Comparison of ENCODE assay signal across 8 mouse cellular contexts in genomic region chr11:121475699-121476415, GRCm38 (mm10). TPM values are rescaled to one million over a fixed set of nuclear protein-coding genes. Genes with fewer than 3 reads are reported as not detected.
A peak's percentile ranks its signal among the peaks of the same experiment; 100 is the strongest.
DNase-seq lines count a peak whose midpoint lies in the region; ATAC-seq and TF ChIP-seq lines count a peak whose summit lies in the region.
"Had no signal": no experiment of that assay in that cellular context is flagged by ENCODE, and none has a peak within 500 bp of the region (broad histone marks: within the 10 kb centered on the region; RNA-seq: fewer than 3 reads in every experiment).

No protein-coding gene starts in this region.

- no peaks in the 10 kb centered on the region for H3K4me1 ChIP-seq in embryonic fibroblast, embryonic 13.5 days (ENCODE audit: control insufficient read depth, insufficient read depth, low read length)
- no peaks in the 10 kb centered on the region for H3K4me1 ChIP-seq in hindbrain, embryonic 14.5 days (replicated peaks; ENCODE audit: control insufficient read depth, insufficient read depth, low read length)
- H3K4me1 ChIP-seq in megakaryocyte, embryonic 14.5 days: peaks cover 54% of the 10 kb centered on the region
- H3K4me1 ChIP-seq: neural tube, embryonic 13.5 days had no signal

- H3K9me3 ChIP-seq in hindbrain, embryonic 14.5 days (ENCODE audit: control insufficient read depth, low read length): no peaks in the 10 kb centered on the region
- no peaks in the 10 kb centered on the region for H3K9me3 ChIP-seq in megakaryocyte, embryonic 14.5 days
- H3K9me3 ChIP-seq: neural tube, embryonic 13.5 days had no signal

- no peak overlapping the region for H3K4me3 ChIP-seq in embryonic fibroblast, embryonic 13.5 days (ENCODE audit: insufficient read depth, low read length)
- H3K4me3 ChIP-seq in hindbrain, embryonic 14.5 days (replicated peaks; ENCODE audit: low read length): no peak overlapping the region
- H3K4me3 ChIP-seq in megakaryocyte, embryonic 14.5 days (replicated peaks): peak overlapping the region; percentile 59
- H3K4me3 ChIP-seq: neural tube, embryonic 13.5 days had no signal

- peak; percentile 33 for DNase-seq in MEL-GATA-1-ER (ENCODE audit: extremely low read depth, low read depth)
- DNase-seq in adrenal gland, postnatal 36 days: peak; percentile 81 to 89
- peak; percentile 85 for DNase-seq in hindbrain, embryonic 14.5 days (ENCODE audit: low spot score)
- DNase-seq in layer of hippocampus, postnatal 25 days (ENCODE audit: extremely low spot score in 1 of 2, low spot score in 1 of 2): peak; percentile 58 to 79
- DNase-seq in spleen, adult 18-20 months: peak; percentile 20 to 66

- H3K9ac ChIP-seq in hindbrain, embryonic 14.5 days: no peak overlapping the region
- H3K9ac ChIP-seq: neural tube, embryonic 13.5 days had no signal

- TF ChIP-seq POLR2A in embryonic fibroblast, embryonic 13.5 days (IDR thresholded peaks at IDR 0.05; ENCODE audit: low read depth, low read length): no peak

- no peaks in the 10 kb centered on the region for H3K27me3 ChIP-seq in hindbrain, embryonic 14.5 days (ENCODE audit: control insufficient read depth, insufficient read depth, low read length)
- no peaks in the 10 kb centered on the region for H3K27me3 ChIP-seq in megakaryocyte, embryonic 14.5 days (replicated peaks)
- H3K27me3 ChIP-seq: neural tube, embryonic 13.5 days had no signal

- no peak overlapping the region for H3K4me2 ChIP-seq in hindbrain, embryonic 14.5 days (replicated peaks)
- H3K4me2 ChIP-seq: neural tube, embryonic 13.5 days had no signal

- no peak for ATAC-seq in hindbrain, embryonic 14.5 days (ENCODE audit: low FRiP score)

- WGBS in hindbrain, embryonic 14.5 days: 37% methylated on average over 9 of the region's 9 CpGs

- peak; percentile 67 for TF ChIP-seq CTCF in embryonic fibroblast, embryonic 13.5 days (IDR thresholded peaks at IDR 0.05; ENCODE audit: borderline replicate concordance, insufficient read depth, low read length)

- peaks cover 59% of the 10 kb centered on the region for H3K36me3 ChIP-seq in hindbrain, embryonic 14.5 days (replicated peaks; ENCODE audit: control insufficient read depth, insufficient read depth)
- H3K36me3 ChIP-seq in megakaryocyte, embryonic 14.5 days (replicated peaks; ENCODE audit: low read length): peaks cover 78% of the 10 kb centered on the region

- H3K27ac ChIP-seq in embryonic fibroblast, embryonic 13.5 days (ENCODE audit: insufficient read depth, low read length): no peak overlapping the region
- H3K27ac ChIP-seq in hindbrain, embryonic 14.5 days: no peak overlapping the region
- H3K27ac ChIP-seq: neural tube, embryonic 13.5 days had no signal

RNA-seq across cellular contexts. Expression of gene Tbcd, which starts 24.1 kb away (rescaled TPM):
- 10 to 100 TPM; 31.5 to 39.4 TPM for total RNA-seq in adrenal gland, postnatal 36 days (2021)
- 41.0 and 43.2 TPM in 2 replicates for polyA plus RNA-seq in embryonic fibroblast, embryonic 13.5 days (2011; ENCODE audit: insufficient read length, low read depth, missing spikeins)
- polyA plus RNA-seq in hindbrain, embryonic 14.5 days (2014; fragmentation: Nextera tagmentation; extraction: Ambion mirVana): 55.7 and 57.7 TPM in 2 replicates
- total RNA-seq in layer of hippocampus, postnatal 25 days (2021): 10 to 100 TPM; 41.7 to 46.2 TPM
- 3.3 and 5.3 TPM in 2 replicates for polyA plus RNA-seq in megakaryocyte, embryonic 14.5 days (2012; ENCODE audit: insufficient read depth, low replicate concordance)

RNA-seq across cellular contexts. Expression of gene Fn3k, which starts 41.1 kb away (rescaled TPM):
- total RNA-seq in adrenal gland, postnatal 36 days (2021): 1 to 10 TPM; 4.4 to 6.9 TPM
- polyA plus RNA-seq in embryonic fibroblast, embryonic 13.5 days (2011; ENCODE audit: insufficient read length, low read depth, missing spikeins): not detected in 2 replicates
- polyA plus RNA-seq in hindbrain, embryonic 14.5 days (2014; fragmentation: Nextera tagmentation; extraction: Ambion mirVana): 4.8 and 5.5 TPM in 2 replicates
- 10 to 100 TPM; 40.2 to 41.3 TPM for total RNA-seq in layer of hippocampus, postnatal 25 days (2021)
- not detected in 2 replicates for polyA plus RNA-seq in megakaryocyte, embryonic 14.5 days (2012; ENCODE audit: insufficient read depth, low replicate concordance)

RNA-seq across cellular contexts. Expression of gene Zfp750, which starts 43.3 kb away (rescaled TPM):
- under 1 TPM in 1 of 2 experiments, not detected in 1; 0.40 TPM for total RNA-seq in adrenal gland, postnatal 36 days (2021)
- polyA plus RNA-seq in embryonic fibroblast, embryonic 13.5 days (2011; ENCODE audit: insufficient read length, low read depth, missing spikeins): 0.35 TPM in 1 of 2 replicates, not detected in the other
- polyA plus RNA-seq in hindbrain, embryonic 14.5 days (2014; fragmentation: Nextera tagmentation; extraction: Ambion mirVana): 0.19 and 0.21 TPM in 2 replicates
- total RNA-seq in layer of hippocampus, postnatal 25 days (2021): under 1 TPM; 0.14 to 0.22 TPM
- 0.09 TPM in 1 of 2 replicates, not detected in the other for polyA plus RNA-seq in megakaryocyte, embryonic 14.5 days (2012; ENCODE audit: insufficient read depth, low replicate concordance)

RNA-seq across cellular contexts. Expression of gene Fn3krp, which starts 54.7 kb away (rescaled TPM):
- 10 to 100 TPM; 15.1 to 17.8 TPM for total RNA-seq in adrenal gland, postnatal 36 days (2021)
- polyA plus RNA-seq in embryonic fibroblast, embryonic 13.5 days (2011; ENCODE audit: insufficient read length, low read depth, missing spikeins): 6.9 and 9.0 TPM in 2 replicates
- 7.1 and 7.6 TPM in 2 replicates for polyA plus RNA-seq in hindbrain, embryonic 14.5 days (2014; fragmentation: Nextera tagmentation; extraction: Ambion mirVana)
- total RNA-seq in layer of hippocampus, postnatal 25 days (2021): 10 to 100 TPM; 50.9 to 51.0 TPM
- 0.48 TPM in 1 of 2 replicates, not detected in the other for polyA plus RNA-seq in megakaryocyte, embryonic 14.5 days (2012; ENCODE audit: insufficient read depth, low replicate concordance)

Comparison
In these comparisons a context has a peak if more than half of its experiments do, and no peak if none do; other contexts are left out.
1. DNase-seq: peak in every context shown above with its lines; median percentile 85 in adrenal gland, postnatal 36 days; 85 in hindbrain, embryonic 14.5 days; 68 in layer of hippocampus, postnatal 25 days; 43 in spleen, adult 18-20 months; 33 in MEL-GATA-1-ER.